Comparison of ENCODE assay signal across 7 mouse cellular contexts in the genomic region with DNA sequence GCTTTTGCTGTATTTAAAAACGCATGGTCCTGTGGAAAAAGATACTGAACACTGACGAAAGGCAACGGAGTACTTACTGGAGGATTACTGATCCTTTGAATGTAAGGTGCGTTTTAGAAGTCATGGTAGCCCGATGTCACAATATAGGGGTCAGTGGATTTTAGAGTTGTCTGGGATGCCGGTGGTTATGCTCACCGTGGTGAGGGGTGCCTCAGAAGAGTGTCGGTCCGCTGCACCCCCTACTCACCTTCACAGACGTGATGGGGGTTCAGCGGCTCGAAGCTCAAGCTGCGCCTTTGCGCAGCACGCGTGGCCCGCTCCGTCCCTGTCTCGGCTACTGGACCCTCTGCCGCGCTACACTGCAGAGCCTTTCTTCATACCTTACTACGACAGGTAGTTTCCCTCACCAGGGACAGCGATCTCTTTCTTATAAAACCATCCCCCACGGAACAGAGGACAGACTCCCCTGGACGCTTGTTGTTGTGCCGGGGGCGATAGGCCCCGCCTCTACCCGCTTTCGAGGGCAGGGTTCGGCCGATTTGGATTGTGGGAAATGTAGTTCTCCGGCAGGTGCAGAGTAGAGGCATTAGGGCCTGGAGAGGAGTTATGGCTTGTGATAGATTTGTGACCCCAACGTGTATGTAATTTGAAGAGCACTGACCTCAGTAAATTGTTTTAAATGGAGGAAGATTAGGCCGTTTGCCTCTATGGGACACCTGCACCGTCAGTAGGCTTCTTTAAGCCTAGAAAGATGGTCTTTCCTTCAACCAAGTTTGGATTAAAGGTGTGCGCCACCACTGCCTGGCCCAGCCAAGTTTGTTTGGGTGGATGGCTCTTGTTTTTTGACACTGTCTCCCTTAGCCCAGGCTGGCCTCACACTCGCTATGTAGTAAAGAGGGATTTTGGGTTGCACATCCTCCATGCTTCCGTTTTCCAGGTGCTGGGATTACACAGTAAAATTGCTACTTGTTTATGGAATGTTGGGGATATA. TPM values are rescaled to one million over a fixed set of nuclear protein-coding genes. Genes with fewer than 3 reads are reported as not detected.
DNase-seq lines count a peak whose midpoint lies in the region; ATAC-seq lines count a peak whose summit lies in the region.

A gene (minus strand): TSS at position 516 of the 991 bp plus-strand sequence.

- H3K9me3 ChIP-seq in intestine, embryonic 16.5 days (ENCODE audit: control insufficient read depth, low read length) = no peaks in the 10 kb centered on the region
- no peaks in the 10 kb centered on the region for H3K9me3 ChIP-seq in midbrain, embryonic 10.5 days (replicated peaks)

- 9% methylated on average over 39 of the region's 39 CpGs for WGBS in intestine, embryonic 16.5 days
- 10% methylated on average over 39 of the region's 39 CpGs for WGBS in midbrain, embryonic 10.5 days

- no peaks in the 10 kb centered on the region for H3K27me3 ChIP-seq in intestine, embryonic 16.5 days (replicated peaks; ENCODE audit: control insufficient read depth, insufficient read depth, low read length)
- H3K27me3 ChIP-seq in midbrain, embryonic 10.5 days (ENCODE audit: low read depth, poor library complexity, severe bottlenecking) = peaks cover 10% of the 10 kb centered on the region

- ATAC-seq in intestine, embryonic 16.5 days = peak; percentile 94

- no peak within 1 kb of the TSS for H3K27ac ChIP-seq in intestine, embryonic 16.5 days (ENCODE audit: low read length)
- H3K27ac ChIP-seq in midbrain, embryonic 10.5 days (replicated peaks) = peak within 1 kb of the TSS; percentile 79

- intact Hi-C loops in gastrocnemius, postnatal 36 days (cut with DNase I) = no loop called here
- intact Hi-C loops in left cerebral cortex, postnatal 36 days (cut with DNase I) = no loop called here

- peak within 1 kb of the TSS; percentile 87 for H3K4me2 ChIP-seq in intestine, embryonic 16.5 days (ENCODE audit: low read depth, low read length)

- H3K9ac ChIP-seq in intestine, embryonic 16.5 days (ENCODE audit: low read depth, low read length) = peak within 1 kb of the TSS; percentile 75

- peak within 1 kb of the TSS; percentile 68 for H3K4me3 ChIP-seq in intestine, embryonic 16.5 days (ENCODE audit: low read length)
- peak within 1 kb of the TSS; percentile 80 for H3K4me3 ChIP-seq in midbrain, embryonic 10.5 days

- DNase-seq in adrenal gland, adult 8-10 months = peak; percentile 75
- DNase-seq in embryo, embryonic 11.5 days (ENCODE audit: low read depth, low spot score) = peak; percentile 49
- DNase-seq in gastrocnemius, postnatal 36 days = peak; percentile 65 to 70
- DNase-seq in left cerebral cortex, postnatal 36 days (ENCODE audit: low spot score in 2 of 2) = peak; percentile 83
- DNase-seq in midbrain, embryonic 10.5 days (ENCODE audit: low spot score) = peak; percentile 72
- DNase-seq in right cerebral cortex, postnatal 4 days = peak; percentile 73

- H3K4me1 ChIP-seq in intestine, embryonic 16.5 days (ENCODE audit: control insufficient read depth, insufficient read depth, low read length) = peaks cover 3% of the 10 kb centered on the region; the same call in 1 of the 2 replicates
- peaks cover 6% of the 10 kb centered on the region for H3K4me1 ChIP-seq in midbrain, embryonic 10.5 days

- peaks cover 15% of the 10 kb centered on the region for H3K36me3 ChIP-seq in intestine, embryonic 16.5 days (ENCODE audit: control insufficient read depth, insufficient read depth, low read length)
- H3K36me3 ChIP-seq in midbrain, embryonic 10.5 days = peaks cover 41% of the 10 kb centered on the region

RNA-seq across cellular contexts. Expression of the gene that starts here (rescaled TPM):
- 10 to 100 TPM; 13.3 to 17.8 (median 14.2) TPM for total RNA-seq in adrenal gland, adult 8-10 months (2022)
- total RNA-seq in gastrocnemius, postnatal 36 days (2021) = 10 to 100 TPM; 12.7 to 15.6 TPM
- polyA plus RNA-seq in intestine, embryonic 16.5 days (2015; fragmentation: Nextera tagmentation; extraction: Ambion mirVana) = 2.8 TPM in 2 replicates
- total RNA-seq in left cerebral cortex, postnatal 36 days (2021) = 10 to 100 TPM in 1 of 2 experiments, 1 to 10 TPM in 1; 5.8 to 10.4 TPM
- 4.0 and 4.9 TPM in 2 replicates for polyA plus RNA-seq in midbrain, embryonic 10.5 days (2016; fragmentation: Nextera tagmentation; extraction: Ambion mirVana)
